Mouse (Mus musculus): Measurements from ENCODE around the gene Itgbl1. TPM values are rescaled to one million over a fixed set of nuclear protein-coding genes. Genes with fewer than 3 reads are reported as not detected.

Gene Itgbl1
- 10 to 100 TPM in 1 of 2 experiments, 1 to 10 TPM in 1; 1.6 to 16.0 TPM for polyA plus RNA-seq (2012; fragmentation: generic; extraction: Trizol)

GRCm38 (mm10) chr14:123659921-123660385, at the start of gene Itgbl1:
Gene Itgbl1 (plus strand): TSS chr14:123659971.

GRCm38 (mm10) chr14:123626501-123627179, 33.1 kb upstream of the Itgbl1 start, which contains the start of gene Nalcn:
Gene Nalcn (minus strand): TSS chr14:123627144.

Other genes starting within 250 kb of the Itgbl1 start
- gene Nalcn, start 32.8 kb upstream of the Itgbl1 start, polyA plus RNA-seq (2012; fragmentation: generic; extraction: Trizol): under 1 TPM in 1 of 2 experiments, not detected in 1; under 0.01 TPM

Data from C3H10T1/2 (cell line).